Mouse (Mus musculus): ENCODE results near the gene Slc35a5.

Slc35a5 gene

GRCm38 (mm10) chr16:45158522-45159388 lies at the start of gene Slc35a5, which contains the start of gene Atg3:
Slc35a5 (minus strand) TSS chr16:45158706.
Atg3 (plus strand) TSS chr16:45158785.
- DNase-seq (ENCODE audit: low read depth): peak; percentile 98

- DNase-seq (ENCODE audit: low read depth): no peak
Measured at GRCm38 (mm10) chr16:45204859-45205670, 46.6 kb upstream of the Slc35a5 start.

GRCm38 (mm10) chr16:45204438-45204837 lies 45.9 kb upstream of the Slc35a5 start:
- DNase-seq (ENCODE audit: low read depth): peak; percentile 21

- no peak for DNase-seq (ENCODE audit: low read depth)
Measured at GRCm38 (mm10) chr16:45201395-45201794, 42.9 kb upstream of the Slc35a5 start.

- peak; percentile 91 for DNase-seq (ENCODE audit: low read depth)
Measured at GRCm38 (mm10) chr16:45196816-45197215, 38.3 kb upstream of the Slc35a5 start.

- peak; percentile 86 for DNase-seq (ENCODE audit: low read depth)
Measured at GRCm38 (mm10) chr16:45192613-45193012, 34.1 kb upstream of the Slc35a5 start.

GRCm38 (mm10) chr16:45181824-45182223 lies 23.3 kb upstream of the Slc35a5 start:
- peak; percentile 34 for DNase-seq (ENCODE audit: low read depth)

- no peak for DNase-seq (ENCODE audit: low read depth)
Measured at GRCm38 (mm10) chr16:45178552-45178951, 20.0 kb upstream of the Slc35a5 start.

- DNase-seq (ENCODE audit: low read depth): no peak
Measured at GRCm38 (mm10) chr16:45159389-45159716, 847 bp upstream of the Slc35a5 start.

- DNase-seq (ENCODE audit: low read depth): no peak
Measured at GRCm38 (mm10) chr16:45158136-45158521, 377 bp downstream of the Slc35a5 start.

- no peak for DNase-seq (ENCODE audit: low read depth)
Measured at GRCm38 (mm10) chr16:45154741-45155250, 3.7 kb downstream of the Slc35a5 start.

- DNase-seq (ENCODE audit: low read depth): no peak
Measured at GRCm38 (mm10) chr16:45148488-45149082, 9.9 kb downstream of the Slc35a5 start.

GRCm38 (mm10) chr16:45145119-45145518 lies 13.4 kb downstream of the Slc35a5 start:
- no peak for DNase-seq (ENCODE audit: low read depth)

GRCm38 (mm10) chr16:45142565-45142964 lies 15.9 kb downstream of the Slc35a5 start:
- DNase-seq (ENCODE audit: low read depth): no peak

GRCm38 (mm10) chr16:45141711-45142110 lies 16.8 kb downstream of the Slc35a5 start:
- DNase-seq (ENCODE audit: low read depth): peak; percentile 39

GRCm38 (mm10) chr16:45127936-45128710 lies 30.4 kb downstream of the Slc35a5 start:
- DNase-seq (ENCODE audit: low read depth): no peak

- DNase-seq (ENCODE audit: low read depth): peak; percentile 51
Measured at GRCm38 (mm10) chr16:45124230-45125203, 34.0 kb downstream of the Slc35a5 start.

GRCm38 (mm10) chr16:45122571-45122970 lies 35.9 kb downstream of the Slc35a5 start:
- no peak for DNase-seq (ENCODE audit: low read depth)

- no peak for DNase-seq (ENCODE audit: low read depth)
Measured at GRCm38 (mm10) chr16:45120844-45121425, 37.6 kb downstream of the Slc35a5 start.

GRCm38 (mm10) chr16:45118760-45119159 lies 39.7 kb downstream of the Slc35a5 start:
- DNase-seq (ENCODE audit: low read depth): no peak
